ENCODE assay signal across 1 mouse cellular context in the genomic region with DNA sequence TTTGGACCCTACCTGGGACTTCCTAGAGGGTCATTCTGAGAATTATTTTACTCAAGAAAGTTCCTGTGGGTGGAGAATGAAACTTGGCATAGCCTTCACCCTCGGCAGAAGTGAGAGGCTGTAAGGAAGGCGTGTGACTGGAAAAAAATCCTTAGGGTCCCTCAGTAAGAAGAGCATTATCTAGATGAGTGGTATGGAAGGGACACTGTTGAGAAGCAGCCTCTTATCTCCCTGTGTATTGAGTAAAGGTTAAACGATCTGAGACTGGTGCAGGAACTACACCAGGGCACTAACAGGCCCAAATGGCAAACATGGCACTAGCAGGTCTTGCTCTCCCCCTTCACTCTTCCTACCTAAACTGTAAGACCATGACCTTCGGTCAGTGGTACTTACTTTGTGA.
TF ChIP-seq lines count a peak whose summit lies in the region.

No protein-coding gene starts in this region.

TF ChIP-seq in CH12.LX, 34 proteins besides CTCF, POLR2A, EP300 and RAD21 (continued from another document):
- no peak for TF ChIP-seq MAX (IDR thresholded peaks at IDR 0.05; ENCODE audit: low read length)
- TF ChIP-seq JUN (IDR thresholded peaks at IDR 0.05; ENCODE audit: insufficient read depth, low read depth, low read length) = no peak
- TF ChIP-seq E2F4 (IDR thresholded peaks at IDR 0.05; ENCODE audit: insufficient replicate concordance, low read depth, low read length) = no peak
- TF ChIP-seq PAX5 (IDR thresholded peaks at IDR 0.05; ENCODE audit: low read length) = no peak
- TF ChIP-seq MXI1 (IDR thresholded peaks at IDR 0.05; ENCODE audit: low read depth, low read length) = no peak
- no peak for TF ChIP-seq RCOR1 (conservative IDR thresholded peaks at IDR 0.05; ENCODE audit: low read depth, low read length)
